Mouse (Mus musculus): ENCODE measurements around the gene Sort1. TPM values are rescaled to one million over a fixed set of nuclear protein-coding genes. Genes with fewer than 3 reads are reported as not detected.
"Not testable (repeated sequence)": the region's sequence is repeated elsewhere in the genome, so short reads cannot be mapped to it uniquely, and the experiment has no call there.

Sort1 gene
- 6.0 TPM for polyA plus RNA-seq (2012; fragmentation: generic; extraction: Trizol)

DNA sequence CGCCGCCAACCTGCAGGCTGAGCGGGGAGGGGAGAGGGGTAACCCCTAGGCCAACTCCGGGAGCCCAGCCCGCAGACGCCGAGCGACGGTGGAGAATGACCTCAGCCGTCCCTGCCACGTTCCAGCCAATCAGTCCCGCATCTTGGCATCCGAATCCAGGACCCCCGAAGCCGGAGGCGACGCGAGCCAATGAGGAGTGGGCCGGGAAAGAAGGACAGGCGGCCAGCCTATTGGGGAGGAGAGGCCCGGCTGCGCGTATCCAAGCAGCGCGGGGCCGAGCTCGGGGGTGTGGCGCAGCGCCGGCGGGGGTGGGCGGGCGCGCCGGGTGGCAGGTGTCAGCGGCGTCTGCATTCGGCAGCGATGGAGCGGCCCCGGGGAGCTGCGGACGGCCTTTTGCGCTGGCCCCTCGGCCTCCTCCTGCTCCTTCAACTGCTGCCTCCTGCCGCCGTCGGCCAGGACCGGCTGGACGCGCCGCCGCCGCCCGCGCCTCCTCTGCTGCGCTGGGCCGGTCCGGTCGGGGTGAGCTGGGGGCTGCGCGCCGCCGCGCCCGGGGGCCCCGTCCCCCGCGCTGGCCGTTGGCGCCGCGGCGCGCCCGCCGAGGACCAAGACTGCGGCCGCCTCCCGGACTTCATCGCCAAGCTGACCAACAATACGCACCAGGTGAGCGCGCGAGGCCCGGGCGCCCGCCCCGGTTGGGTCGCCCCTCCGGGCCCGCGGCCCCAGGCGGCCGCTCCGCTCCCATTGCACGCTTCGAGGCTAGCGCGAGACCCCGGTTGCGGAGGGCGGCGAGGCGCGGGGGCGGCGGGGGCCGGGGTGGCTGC, at the start of gene Sort1:
Gene Sort1 (plus strand): TSS at position 302 of the 821 bp plus-strand sequence.
- TF ChIP-seq POLR2A (IDR thresholded peaks at IDR 0.05; ENCODE audit: insufficient read length, low read depth) (peak; percentile 22), MAX (IDR thresholded peaks at IDR 0.05; ENCODE audit: low read depth) (no peak), MYOG (IDR thresholded peaks at IDR 0.05; ENCODE audit: control insufficient read depth in 1 of 3, insufficient read depth in 1 of 3, insufficient read length in 2 of 3, low read depth in 2 of 3) (peak in 2 of 3 experiments; percentile 57 to 65), MYOD1 (IDR thresholded peaks at IDR 0.05; ENCODE audit: control insufficient read depth in 1 of 3, insufficient read length in 2 of 3, low read depth in 2 of 3) (peak in 2 of 3 experiments; percentile 55 to 89), TCF3 (IDR thresholded peaks at IDR 0.05; ENCODE audit: insufficient read length, low read depth) (peak; percentile 13), TCF12 (IDR thresholded peaks at IDR 0.05; ENCODE audit: insufficient read depth, poor library complexity, severe bottlenecking) (no peak)
- peak within 1 kb of the TSS; percentile 22 for H3K4me3 ChIP-seq
- H3K4me2 ChIP-seq (ENCODE audit: low read depth), result peak within 1 kb of the TSS; percentile 85
- H3K27me3 ChIP-seq (ENCODE audit: control insufficient read depth, insufficient read depth, insufficient read length), result peaks cover 24% of the 10 kb centered on the region
- no peaks in the 10 kb centered on the region for H3K36me3 ChIP-seq (ENCODE audit: control insufficient read depth, insufficient read depth)
- peak within 1 kb of the TSS; percentile 58 for H3ac ChIP-seq (ENCODE audit: control insufficient read depth, insufficient read length)
- H3K79me2 ChIP-seq (ENCODE audit: control insufficient read depth, insufficient read depth), result no peaks in the 10 kb centered on the region

- not testable (repeated sequence) for H3K36me3 ChIP-seq (ENCODE audit: control insufficient read depth, insufficient read depth); H3K79me2 ChIP-seq (ENCODE audit: control insufficient read depth, insufficient read depth); H3ac ChIP-seq (ENCODE audit: control insufficient read depth, insufficient read length); H3K4me2 ChIP-seq (ENCODE audit: low read depth); H3K27me3 ChIP-seq (ENCODE audit: control insufficient read depth, insufficient read depth, insufficient read length); H3K4me3 ChIP-seq
Observed at GRCm38 (mm10) chr3:108237474-108238102, 46.3 kb upstream of the Sort1 start.

DNA sequence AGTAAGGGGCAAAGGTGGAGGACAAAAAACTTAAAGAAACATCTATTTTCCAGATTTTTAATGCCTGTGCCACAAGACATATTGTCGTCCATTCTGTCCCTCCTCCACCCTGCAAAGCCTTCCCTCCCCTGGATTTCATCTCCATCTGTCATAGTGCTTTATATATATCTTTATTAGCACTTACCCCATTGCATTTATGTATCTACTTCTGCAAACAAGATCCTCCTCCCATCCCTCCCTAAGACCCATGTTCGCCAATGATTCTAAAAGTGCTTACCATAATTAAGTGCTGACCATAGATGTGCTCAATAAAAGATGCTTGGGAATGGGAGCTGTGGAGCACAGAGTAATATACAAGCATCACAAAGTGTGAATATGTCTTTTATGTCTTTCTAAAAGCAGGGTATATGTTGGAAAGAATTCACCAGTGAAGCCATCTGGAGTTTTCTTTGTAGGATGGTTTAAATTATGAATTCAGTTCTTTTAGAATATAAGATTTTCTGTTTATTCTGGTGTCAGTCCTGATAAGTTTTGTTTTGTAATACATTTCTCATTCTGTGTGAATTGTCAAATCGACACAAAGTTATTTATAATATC, 42.5 kb upstream of the Sort1 start:
- H3ac ChIP-seq (ENCODE audit: control insufficient read depth, insufficient read length), result no peak overlapping the region

GRCm38 (mm10) chr3:108246857-108247256, 37.0 kb upstream of the Sort1 start:
- Histone ChIP-seq H3ac (ENCODE audit: control insufficient read depth, insufficient read length) (no peak overlapping the region), H3K27me3 (ENCODE audit: control insufficient read depth, insufficient read depth, insufficient read length) (peaks cover 7% of the 10 kb centered on the region), H3K4me2 (ENCODE audit: low read depth) (no peak overlapping the region), H3K36me3 (ENCODE audit: control insufficient read depth, insufficient read depth) (no peaks in the 10 kb centered on the region), H3K4me3 (no peak overlapping the region), H3K79me2 (ENCODE audit: control insufficient read depth, insufficient read depth) (no peaks in the 10 kb centered on the region)
- TF ChIP-seq POLR2AphosphoS2 (IDR thresholded peaks at IDR 0.05; ENCODE audit: insufficient read length, low read depth) (no peak), E2F4 (IDR thresholded peaks at IDR 0.05; ENCODE audit: insufficient read depth) (no peak), POLR2A (IDR thresholded peaks at IDR 0.05; ENCODE audit: insufficient read length, low read depth) (no peak), CEBPB (IDR thresholded peaks at IDR 0.05; ENCODE audit: insufficient read depth, poor library complexity, severe bottlenecking) (no peak), MYOG (IDR thresholded peaks at IDR 0.05; ENCODE audit: control insufficient read depth in 1 of 3, insufficient read depth in 1 of 3, insufficient read length in 2 of 3, low read depth in 2 of 3) (no peak), TCF3 (IDR thresholded peaks at IDR 0.05; ENCODE audit: insufficient read length, low read depth) (no peak), TCF12 (IDR thresholded peaks at IDR 0.05; ENCODE audit: insufficient read depth, poor library complexity, severe bottlenecking) (no peak), MAX (IDR thresholded peaks at IDR 0.05; ENCODE audit: low read depth) (no peak), SRF (IDR thresholded peaks at IDR 0.05; ENCODE audit: control insufficient read depth, insufficient read length, low read depth) (no peak), MYOD1 (IDR thresholded peaks at IDR 0.05; ENCODE audit: control insufficient read depth in 1 of 3, insufficient read length in 2 of 3, low read depth in 2 of 3) (no peak), REST (IDR thresholded peaks at IDR 0.05; ENCODE audit: insufficient read depth, insufficient read length) (no peak), USF1 (IDR thresholded peaks at IDR 0.05; ENCODE audit: low read depth) (no peak)

More for the DNA sequence above, 42.5 kb upstream of the Sort1 start:
- Histone ChIP-seq H3K27me3 (ENCODE audit: control insufficient read depth, insufficient read depth, insufficient read length) (peaks cover under 1% of the 10 kb centered on the region), H3K36me3 (ENCODE audit: control insufficient read depth, insufficient read depth) (no peaks in the 10 kb centered on the region), H3K4me2 (ENCODE audit: low read depth) (no peak overlapping the region), H3K4me3 (no peak overlapping the region), H3K79me2 (ENCODE audit: control insufficient read depth, insufficient read depth) (no peaks in the 10 kb centered on the region)
- TF ChIP-seq MAX (IDR thresholded peaks at IDR 0.05; ENCODE audit: low read depth) (no peak), MYOG (IDR thresholded peaks at IDR 0.05; ENCODE audit: control insufficient read depth in 1 of 3, insufficient read depth in 1 of 3, insufficient read length in 2 of 3, low read depth in 2 of 3) (no peak), MYOD1 (IDR thresholded peaks at IDR 0.05; ENCODE audit: control insufficient read depth in 1 of 3, insufficient read length in 2 of 3, low read depth in 2 of 3) (no peak), REST (IDR thresholded peaks at IDR 0.05; ENCODE audit: insufficient read depth, insufficient read length) (no peak)

All from myocyte (in vitro differentiated cells).